Mouse (Mus musculus) WW6 (cell line): Measurements from ENCODE around the gene Tfg.

Experiments
- DNase-seq: peaks from one replicate; pipeline ENCODE4 v3.0.0-alpha.2; 2013; ENCODE audit warnings: low read depth, low spot score

Gene Tfg

DNA sequence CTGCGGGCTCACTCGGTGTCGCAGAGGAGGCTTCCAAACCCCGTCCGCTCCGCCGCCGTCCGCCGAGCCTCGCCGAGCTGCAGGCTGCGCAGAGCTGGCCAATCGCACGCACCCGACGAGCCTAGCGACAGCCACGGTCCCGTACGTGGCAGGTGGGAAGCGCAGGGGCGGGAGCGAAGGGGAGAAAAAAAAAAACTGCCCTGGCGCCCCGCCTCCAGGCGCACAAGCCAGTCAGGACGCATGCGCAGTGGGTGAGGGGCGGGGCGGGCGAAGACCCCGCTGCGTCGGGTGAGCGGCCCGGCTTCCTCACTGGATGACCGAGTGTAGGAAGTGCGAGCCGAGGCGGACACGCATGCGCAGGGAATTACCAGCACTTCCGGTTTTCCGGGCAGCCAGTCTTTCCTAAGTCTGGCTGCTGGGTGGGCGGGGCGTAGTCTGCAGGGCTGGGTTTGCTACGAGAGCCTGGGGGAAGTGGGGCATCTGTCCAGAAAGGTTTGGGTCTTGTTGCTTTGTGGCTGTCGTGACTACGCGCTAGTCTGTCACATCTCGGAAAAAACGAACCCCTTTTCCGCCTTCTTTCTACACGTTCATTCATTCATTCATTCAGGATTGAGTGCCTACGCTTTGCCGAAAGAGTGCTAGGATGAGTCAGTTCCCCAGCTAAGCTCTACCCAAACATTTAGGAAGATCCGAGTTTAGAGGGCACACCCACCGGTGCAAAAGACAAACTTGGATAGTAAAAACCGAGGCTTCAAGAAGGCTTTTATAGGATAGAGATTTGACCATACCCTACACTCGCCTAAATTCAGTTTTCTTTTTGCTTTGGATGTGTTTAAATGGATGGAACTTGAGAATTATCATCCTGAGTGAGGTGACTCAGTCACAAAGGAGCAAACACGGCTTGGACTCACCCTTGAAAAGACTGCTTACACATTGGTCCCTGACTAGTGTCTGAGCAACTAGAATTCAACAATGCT, at the start of gene Tfg:
TSS of gene Tfg (minus strand) at position 227 of the 977 bp plus-strand sequence.
- DNase-seq, result peak; percentile 97

DNA sequence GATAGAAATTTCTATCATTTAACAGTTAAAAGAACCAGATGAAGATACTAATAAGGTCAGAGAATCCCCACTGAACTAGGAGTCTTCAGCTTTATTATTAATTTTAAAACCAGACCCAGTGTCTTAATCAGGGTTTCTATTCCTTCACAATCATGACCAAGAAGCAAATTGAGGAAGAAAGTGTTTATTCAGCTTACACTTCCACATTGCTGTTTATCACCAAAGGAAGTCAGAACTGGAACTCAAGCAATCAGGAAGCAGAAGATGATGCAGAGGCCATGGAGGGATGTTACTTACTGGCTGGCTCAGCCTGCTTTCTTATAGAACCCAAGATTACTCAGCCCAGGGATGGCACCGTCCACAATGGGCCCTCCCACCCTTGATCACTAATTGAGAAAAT, 11.8 kb upstream of the Tfg start:
- no peak for DNase-seq

DNA sequence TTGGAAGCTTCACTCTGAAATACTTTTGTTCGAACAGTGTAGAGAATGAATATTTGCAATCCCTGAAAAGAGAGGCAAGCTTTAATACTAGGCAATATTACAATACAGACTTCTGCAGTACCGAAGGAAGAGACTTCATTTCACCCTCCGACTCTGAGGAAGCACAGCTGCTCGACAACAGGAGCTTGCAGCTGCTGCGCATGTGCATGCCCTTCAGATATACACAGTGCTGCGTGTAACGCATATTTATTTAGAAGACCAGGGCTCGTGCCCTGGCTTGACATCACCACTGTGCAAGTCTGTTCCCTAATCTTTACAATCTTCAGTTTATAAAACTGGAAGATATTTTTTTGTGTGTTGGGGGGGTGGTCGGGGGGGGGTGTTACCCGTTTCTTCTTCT, 7.7 kb upstream of the Tfg start:
- DNase-seq, result no peak

DNA sequence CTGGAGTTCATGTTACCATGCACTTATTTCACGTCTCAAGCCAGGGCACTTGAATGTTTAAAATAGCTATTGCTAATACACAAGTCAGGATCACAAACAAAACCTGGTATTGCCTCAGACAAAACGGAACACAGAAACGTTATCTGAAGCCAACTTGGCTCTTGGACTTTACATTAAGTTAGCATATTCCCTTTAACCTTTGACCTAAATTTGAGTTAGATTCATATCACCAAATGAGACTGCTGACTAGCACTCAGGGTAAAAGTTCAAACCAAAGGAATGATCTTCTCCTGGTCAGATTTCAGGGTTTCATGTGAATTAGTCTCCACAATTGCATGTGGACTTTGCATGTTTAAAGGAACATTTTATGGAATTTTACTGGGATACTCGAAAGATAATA, 5.1 kb upstream of the Tfg start:
- no peak for DNase-seq

DNA sequence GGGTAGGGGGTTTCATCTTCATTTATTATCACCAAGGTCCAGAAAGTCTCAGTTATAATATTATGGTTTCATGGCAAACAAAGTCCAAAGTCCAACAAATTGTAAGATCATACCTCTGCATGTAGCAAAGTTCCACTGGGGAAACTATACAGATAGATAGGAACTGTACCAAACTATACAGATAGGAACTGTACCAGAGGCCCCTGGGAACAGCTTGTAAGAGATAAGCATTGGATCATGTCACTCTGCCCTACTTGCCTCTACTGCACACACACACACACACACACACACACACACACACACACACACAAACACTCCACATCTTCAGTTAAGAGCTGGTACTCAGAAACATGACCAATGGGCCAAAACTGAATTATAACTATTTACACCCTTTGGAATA, 1.8 kb upstream of the Tfg start:
- no peak for DNase-seq

DNA sequence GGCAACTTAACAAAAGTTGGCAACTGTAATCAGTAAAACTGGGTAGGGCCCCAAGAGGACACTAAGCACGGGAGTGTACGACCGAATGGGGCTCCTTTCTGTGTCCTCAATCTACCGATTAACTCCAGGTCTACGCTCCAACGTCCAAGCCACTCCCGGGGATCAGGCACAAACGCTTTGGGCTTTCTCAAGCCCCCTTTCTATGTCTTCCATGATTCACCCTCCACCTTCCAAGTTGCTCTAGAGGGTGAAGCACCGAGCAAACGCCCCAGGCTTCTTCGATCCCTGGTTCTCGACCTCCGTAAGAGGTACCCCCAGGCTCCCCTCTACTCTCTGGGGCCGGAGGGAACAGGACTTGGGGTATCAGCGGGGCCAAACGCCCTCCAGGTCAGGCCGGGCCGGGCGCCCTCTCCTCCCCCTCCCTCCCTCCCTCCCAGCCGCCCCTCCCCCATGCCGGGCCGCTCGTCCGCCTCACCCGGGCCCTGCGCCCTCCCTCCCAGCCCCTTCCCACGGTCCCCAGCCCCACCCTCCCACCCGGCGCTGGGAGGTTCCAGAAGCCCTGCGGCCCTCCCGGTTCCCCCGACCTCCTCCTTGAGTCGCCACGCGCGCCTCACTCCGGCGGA, 582 bp downstream of the Tfg start:
- peak; percentile 4 for DNase-seq

DNA sequence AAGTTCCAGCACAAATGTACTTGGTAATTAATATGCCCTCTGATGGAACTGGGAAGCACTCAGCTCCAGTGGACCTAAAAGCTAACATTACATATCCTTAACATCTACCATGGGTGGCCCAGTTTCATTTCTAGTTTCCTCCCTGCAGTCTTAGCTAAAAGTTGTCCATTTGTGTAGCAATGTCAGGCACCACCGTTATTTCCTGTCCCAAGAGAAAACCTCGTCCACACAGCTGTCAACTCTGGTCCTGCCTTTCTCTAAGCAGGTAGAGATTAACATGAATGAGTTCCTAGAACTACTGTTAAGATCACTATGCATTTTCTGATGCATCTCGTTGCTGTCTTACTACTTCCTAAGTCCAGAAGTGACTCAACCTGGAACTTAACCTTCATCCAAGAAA, 1.6 kb downstream of the Tfg start:
- no peak for DNase-seq

DNA sequence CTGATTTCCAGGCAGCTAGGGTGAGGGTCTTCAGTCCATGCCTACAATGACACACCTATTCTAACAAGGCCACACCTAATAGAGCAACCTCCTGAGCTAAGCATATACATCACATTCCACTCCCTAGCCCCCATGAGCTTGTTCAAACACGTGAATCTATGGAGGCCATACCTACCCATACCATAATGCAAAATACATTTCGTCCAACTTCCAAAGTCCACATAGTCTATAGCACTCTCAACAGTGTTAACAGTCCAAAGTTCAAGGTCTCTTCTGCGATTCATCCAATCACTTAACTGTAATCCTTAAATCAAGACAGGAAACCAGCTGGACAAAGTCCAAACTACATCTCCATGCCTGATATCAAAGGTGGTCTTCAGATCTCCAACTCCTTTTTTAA, 7.2 kb downstream of the Tfg start:
- DNase-seq, result no peak

DNA sequence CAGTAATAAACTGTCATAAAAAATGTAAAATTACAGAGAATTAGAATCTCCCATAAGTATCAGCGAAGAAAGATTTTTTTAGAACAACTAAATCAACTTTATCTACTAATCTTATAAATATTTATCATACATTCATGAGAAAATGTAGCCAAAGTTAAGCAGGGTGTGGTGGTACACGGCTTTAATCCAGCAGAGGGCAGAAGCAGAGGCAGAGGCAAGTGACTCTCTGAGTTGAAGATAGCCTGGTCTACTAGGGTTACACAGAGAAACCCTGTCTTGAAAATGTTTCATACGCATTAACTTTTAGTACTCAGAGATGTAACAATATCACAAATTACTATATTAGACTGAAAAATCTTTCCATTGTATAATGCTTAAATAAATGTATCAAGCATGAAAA, 11.5 kb downstream of the Tfg start:
- DNase-seq, result no peak

DNA sequence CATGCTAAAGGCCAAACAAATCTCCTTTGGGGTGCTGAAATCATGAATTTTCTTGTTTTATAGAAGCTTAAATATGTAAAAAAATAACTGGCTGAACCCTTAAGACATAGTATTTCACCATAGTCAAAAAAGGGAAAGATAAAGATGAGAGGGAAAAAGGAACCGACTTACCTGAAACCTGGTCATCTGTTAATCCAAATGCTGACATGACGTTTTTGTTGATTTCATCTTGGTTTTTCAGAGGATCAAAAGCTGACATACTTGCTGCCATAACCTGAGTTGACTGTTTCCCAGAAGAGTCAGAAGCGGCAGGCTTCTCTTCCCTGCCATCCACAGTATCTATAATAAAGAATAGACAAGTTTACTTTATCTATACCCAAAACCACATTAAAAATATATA, 16.4 kb downstream of the Tfg start:
- no peak for DNase-seq

DNA sequence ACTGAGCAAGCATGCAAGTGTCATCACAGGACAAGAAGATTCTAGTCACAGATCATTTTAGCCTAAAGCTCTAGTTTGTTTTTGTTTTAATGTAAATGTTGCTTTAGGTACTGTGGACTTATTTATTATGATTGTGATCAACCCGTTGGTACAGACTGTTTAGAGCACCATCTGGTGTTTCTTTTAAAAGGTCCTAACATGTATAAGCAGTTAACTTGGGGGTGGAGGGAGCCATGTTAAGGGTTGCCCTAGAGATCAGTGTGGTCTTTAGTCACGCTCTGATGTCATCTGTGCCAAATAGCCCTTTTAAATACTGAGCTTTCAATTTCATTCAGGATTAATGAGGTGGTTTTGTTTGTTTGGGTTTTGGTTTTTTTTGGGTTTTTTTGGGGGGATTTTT, 20.8 kb downstream of the Tfg start:
- no peak for DNase-seq

DNA sequence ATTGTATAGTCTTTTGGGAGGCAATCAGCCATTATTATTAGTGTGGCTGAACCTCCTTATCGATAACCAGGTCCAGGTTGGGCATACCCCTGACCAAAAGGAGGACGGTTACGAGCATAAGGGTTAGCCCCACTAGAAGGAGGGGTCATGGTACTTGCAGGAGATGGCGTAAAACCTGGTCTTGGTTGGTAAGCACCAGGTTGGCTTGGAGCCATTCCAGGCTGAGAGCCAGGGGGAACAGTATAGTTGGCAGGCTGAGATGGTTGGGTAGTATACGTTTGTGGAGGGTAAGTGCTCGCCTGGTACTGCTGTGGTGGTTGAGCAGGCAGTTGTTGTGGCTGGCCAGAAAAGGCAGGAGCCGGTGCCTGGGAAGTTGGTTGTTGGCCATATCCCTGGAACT, 26.5 kb downstream of the Tfg start:
- DNase-seq, result no peak

DNA sequence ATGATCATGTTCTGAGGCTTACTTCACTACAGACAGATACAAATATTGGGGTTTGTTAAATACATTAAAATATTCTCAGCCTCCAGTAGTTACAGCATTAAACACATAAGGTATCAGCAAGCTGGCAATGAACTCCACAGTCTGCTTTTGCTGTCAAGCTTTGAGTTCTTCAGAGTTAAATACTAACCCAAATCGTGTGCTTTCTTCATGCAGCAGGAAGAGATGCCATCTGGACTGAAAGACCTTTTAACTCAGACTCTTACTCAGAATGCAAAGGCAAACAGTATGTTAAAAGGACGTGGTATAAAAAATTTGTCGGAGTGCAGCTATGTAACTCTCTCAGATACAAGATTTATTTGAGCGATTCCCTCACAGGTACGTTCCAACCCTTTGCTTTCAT, 30.5 kb downstream of the Tfg start:
- no peak for DNase-seq

DNA sequence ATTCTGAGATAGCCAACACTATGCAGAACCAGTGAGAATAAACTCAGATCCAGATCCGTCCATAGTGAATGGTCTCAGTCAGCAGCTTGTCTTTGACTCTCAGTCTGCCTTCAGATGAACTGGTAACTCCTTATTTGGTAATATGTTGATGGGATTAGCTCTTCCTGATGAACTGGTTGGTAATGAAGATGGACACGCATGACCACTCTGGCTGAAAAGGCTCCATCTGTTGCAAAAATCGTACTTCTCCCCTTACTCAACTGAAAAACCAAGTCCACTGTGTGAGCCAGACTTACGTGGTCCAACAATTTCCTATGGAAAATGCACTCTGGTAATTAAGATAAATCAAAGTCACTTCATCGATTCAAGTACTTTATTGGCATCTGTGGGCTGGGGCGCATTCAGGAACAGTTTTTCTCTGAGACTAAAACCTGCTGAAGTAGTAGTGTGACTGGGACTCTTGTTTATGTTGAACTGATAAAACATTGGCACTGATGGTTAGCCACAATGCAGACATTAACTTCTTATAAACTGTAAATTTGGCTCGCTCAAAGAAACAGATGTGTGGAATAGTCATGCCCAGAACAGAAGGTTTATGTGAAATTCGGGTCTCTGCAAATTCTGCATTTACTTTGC, 36.1 kb downstream of the Tfg start:
- DNase-seq, result no peak

DNA sequence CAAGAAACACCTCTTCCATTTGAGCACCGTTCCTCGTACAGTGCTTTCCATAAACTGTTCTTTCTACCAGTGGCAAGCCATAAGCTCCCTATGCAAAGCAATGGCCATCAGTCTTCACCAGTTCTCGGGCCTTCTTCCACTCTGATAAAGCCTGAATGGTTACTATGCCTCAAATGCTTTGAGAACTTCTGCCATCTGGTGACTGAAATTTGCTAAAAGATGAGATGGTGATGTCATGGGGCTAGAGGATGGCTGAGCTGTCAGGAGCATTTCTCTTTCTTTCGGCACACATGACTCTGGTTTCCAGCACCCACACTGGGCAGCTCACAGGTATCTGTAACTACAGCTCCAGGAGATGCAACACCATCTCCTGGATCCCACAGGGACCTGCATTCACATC, 40.1 kb downstream of the Tfg start:
- DNase-seq, result no peak

DNA sequence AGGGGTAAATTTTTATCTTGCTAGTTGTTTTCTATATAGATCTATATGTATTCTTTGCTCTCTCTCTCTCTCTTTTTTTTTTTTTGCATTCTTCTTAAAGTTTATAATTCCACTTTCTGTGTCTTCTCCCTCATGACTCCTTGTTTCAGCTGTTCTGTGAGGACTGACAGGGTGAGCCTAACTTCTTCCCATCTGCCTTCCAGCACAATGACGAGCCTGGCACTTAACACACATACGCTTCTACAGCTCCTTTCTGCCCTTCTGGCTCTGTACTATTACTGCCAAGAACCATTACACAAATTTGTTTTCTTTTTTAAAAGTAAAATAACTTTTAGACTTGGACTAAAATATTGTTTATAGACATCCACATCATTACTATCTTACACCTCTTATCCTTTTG, 43.8 kb downstream of the Tfg start:
- no peak for DNase-seq

DNA sequence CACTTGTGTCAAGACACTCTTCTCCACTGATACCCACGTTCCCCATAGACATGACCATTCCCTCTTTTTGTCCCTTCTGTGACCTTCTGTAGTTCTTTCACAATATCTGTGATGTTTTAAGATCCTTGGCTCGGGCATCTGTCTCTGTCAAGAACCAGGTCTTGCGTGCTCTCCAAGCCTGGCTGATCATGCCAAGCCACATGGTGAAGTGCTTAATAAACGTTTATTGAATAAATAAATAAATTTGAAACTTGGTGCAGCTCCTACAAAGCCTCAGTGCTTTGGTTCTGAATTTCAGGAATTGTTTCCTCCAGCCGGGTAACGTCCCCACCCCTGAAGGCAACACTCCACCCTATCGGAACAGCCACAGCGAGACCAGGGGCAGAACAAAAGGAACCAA, 46.3 kb downstream of the Tfg start:
- DNase-seq, result no peak

DNA sequence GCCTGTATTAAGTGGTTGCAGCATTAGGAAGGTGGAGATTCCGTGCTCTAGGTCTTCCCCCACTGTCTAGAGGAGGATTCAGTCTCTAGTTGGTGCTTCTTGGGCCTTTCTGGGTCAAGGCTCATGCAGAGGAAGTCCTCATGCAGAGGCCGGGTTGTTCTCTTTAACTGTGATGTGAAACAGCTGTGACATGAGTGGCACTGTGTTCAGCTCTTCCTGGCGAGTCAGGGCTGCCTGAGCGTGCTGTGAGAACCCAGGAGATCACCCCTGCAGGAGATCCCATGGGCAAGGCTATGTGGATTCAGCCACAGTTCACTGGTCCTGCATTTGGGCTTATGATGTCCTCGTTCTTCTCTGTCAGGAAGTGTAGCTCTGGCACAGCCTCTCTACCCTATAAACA, 47.7 kb downstream of the Tfg start:
- no peak for DNase-seq

DNA sequence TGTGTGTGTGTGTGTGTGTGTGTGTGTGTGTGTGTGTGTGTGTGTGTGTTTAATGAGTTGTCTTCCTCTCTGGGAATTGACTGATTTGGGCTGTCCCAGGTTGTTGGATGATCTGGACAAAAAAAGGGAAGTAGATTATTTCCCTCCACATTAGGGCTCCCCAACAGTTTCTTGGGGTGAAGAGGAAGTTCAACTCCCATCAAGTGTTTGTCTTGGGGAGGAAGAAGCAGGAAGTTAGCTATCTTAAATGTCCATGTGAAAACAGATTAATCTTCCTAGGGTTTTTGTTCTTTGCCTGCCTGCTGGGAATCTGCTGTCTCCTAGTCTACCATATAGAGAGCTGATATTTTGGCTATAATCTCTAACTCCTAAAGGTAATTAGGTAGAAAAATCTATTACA, 58.4 kb downstream of the Tfg start:
- DNase-seq, result no peak

DNA sequence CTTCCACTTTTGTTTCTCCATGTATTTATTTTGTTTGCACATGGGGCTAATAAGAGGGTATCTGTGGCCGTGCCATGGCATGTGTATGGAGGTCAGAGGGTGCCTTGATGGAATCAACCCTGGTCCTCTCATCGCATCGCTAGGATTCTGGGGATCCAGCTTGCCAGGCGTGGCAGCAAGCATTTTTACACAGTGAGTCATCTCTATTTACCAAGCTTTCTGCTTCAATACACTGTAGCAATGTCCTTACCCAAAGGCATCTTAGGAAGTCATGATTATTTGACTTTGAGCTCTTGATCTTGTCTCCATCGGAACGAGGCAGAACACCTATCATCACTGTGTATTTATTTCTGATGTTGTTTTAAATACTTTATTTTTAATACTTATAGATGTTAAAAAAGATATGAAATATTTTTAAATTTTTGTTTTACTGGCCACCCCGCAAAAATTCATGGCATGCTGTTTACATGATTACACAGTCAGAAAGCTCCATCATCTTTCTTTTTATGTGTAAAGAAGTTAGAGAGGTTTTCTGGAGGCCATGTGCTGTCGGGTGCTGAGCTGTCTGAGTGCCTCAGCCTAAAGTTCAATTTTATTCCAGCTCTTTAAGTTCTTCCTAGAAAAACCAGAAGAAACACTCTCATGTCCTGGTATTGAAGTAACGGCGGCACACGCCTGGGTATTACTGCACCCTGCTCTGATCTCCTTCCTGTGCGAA, 61.9 kb downstream of the Tfg start:
- no peak for DNase-seq

DNA sequence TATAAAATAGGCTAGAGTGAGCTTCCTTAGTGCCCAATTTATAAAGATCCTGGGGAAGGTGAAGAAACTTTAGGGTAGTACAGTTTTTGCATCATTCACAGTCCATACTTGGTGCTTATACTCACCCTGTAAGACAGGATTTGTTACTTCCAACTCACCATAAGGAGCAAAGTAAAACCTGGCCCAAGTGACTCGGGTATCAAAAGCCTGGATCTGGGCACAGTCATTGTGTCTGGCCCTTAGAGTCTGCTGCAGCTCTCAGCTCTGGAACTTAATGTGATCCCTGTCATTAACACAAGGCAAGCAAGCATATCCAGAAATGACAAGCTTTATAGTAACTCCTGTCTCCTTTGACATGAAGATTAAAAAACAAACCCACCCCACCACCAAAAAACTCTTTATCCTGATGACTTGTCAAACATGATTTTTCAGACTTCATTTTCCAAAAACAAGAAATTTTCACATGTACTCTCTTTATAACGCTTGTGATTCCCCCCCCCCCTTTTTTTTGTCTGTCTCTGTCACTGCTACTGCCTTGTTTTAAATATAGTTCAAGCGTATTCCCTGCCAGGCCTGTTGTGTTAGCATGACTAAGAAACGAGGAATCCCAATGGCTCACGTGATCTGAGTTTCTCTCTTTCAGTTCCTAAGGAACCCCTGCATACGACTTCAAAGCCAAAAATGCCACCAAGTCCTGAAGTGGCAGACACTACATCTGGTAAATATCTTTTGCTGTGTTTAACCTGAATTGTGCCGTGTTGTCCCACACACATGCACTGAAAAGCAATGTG, 70.7 kb downstream of the Tfg start:
- DNase-seq, result no peak
